Mouse (Mus musculus) forebrain, embryonic 10.5 days (tissue): ENCODE data around the gene Zswim3. TPM values are rescaled to one million over a fixed set of nuclear protein-coding genes. Genes with fewer than 3 reads are reported as not detected.

Experiments used
- DNase-seq: peaks from one replicate; pipeline ENCODE4 v3.0.0-alpha.2; 2017; ENCODE audit warnings: low spot score; ENCODE audit errors: extremely low spot score
- H3K27ac ChIP-seq: fragments of 300-500 bp; sonication (generic); 2 replicates; pipeline ENCODE4 v1.5.1; 2016; ENCODE audit warnings: mild to moderate bottlenecking
- H3K27me3 ChIP-seq: fragments of 300-500 bp; sonication (generic); 2 replicates; pipeline ENCODE4 v1.6.1; 2016; ENCODE audit warnings: mild to moderate bottlenecking; ENCODE audit not compliant: poor library complexity, severe bottlenecking
- H3K36me3 ChIP-seq: fragments of 300-500 bp; sonication (generic); replicated peaks from 2 replicates; pipeline ENCODE4 v1.6.1; 2016; ENCODE audit warnings: mild to moderate bottlenecking, moderate library complexity
- H3K4me1 ChIP-seq: fragments of 300-500 bp; sonication (generic); 2 replicates; pipeline ENCODE4 v1.6.1; 2016
- H3K4me3 ChIP-seq: fragments of 300-500 bp; sonication (generic); 2 replicates; pipeline ENCODE4 v1.5.1; 2016; ENCODE audit warnings: mild to moderate bottlenecking, moderate library complexity
- H3K9me3 ChIP-seq: fragments of 300-500 bp; sonication (generic); 2 replicates; pipeline ENCODE4 v1.6.1; 2016; ENCODE audit warnings: mild to moderate bottlenecking, moderate library complexity
- WGBS: fragments of 180-500 bp; shearing (Covaris S2); methylation state at CpG from one replicate; pipeline ENCODE4 v1.1.7; 2016; 5-methylcytosine and 5-hydroxymethylcytosine counted together
- polyA plus RNA-seq: library from polyadenylated mRNA; unstranded; fragments of >200 nt; fragmentation: Nextera tagmentation; extraction: Ambion mirVana; gene quantifications from 2 replicates; pipeline ENCODE4 v1.2.1, GENCODE M21; 2016

The Zswim3 gene
- polyA plus RNA-seq, 1 experiment from 2014 or later, result 9.2 TPM

- DNase-seq, result no peak
- no peak overlapping the region for H3K27ac ChIP-seq
- peaks cover 8% of the 10 kb centered on the region; the same call in 1 of the 2 replicates for H3K9me3 ChIP-seq
- H3K4me1 ChIP-seq, result peaks cover 15% of the 10 kb centered on the region
- WGBS, result 84% methylated on average over 4 of the region's 4 CpGs
- no peaks in the 10 kb centered on the region for H3K36me3 ChIP-seq
- H3K4me3 ChIP-seq, result no peak overlapping the region
- H3K27me3 ChIP-seq, result peaks cover 6% of the 10 kb centered on the region
Observed at GRCm38 (mm10) chr2:164864593-164864992, 59.7 kb downstream of the Zswim3 start.

- Histone ChIP-seq H3K4me1 (peaks cover 8% of the 10 kb centered on the region), H3K4me3 (no peak overlapping the region), H3K9me3 (peaks cover 8% of the 10 kb centered on the region; the same call in 1 of the 2 replicates), H3K27ac (no peak overlapping the region), H3K27me3 (no peaks in the 10 kb centered on the region), H3K36me3 (no peaks in the 10 kb centered on the region)
- 75% methylated on average over 16 of the region's 16 CpGs for WGBS
- no peak for DNase-seq
Observed at GRCm38 (mm10) chr2:164866741-164867551, 62.0 kb downstream of the Zswim3 start.

- Histone ChIP-seq H3K9me3 (peaks cover 8% of the 10 kb centered on the region; the same call in 1 of the 2 replicates), H3K27me3 (no peaks in the 10 kb centered on the region), H3K4me1 (peaks cover 2% of the 10 kb centered on the region; the same call in 1 of the 2 replicates), H3K4me3 (no peak overlapping the region), H3K36me3 (no peaks in the 10 kb centered on the region), H3K27ac (no peak overlapping the region)
- 95% methylated on average over 7 of the region's 7 CpGs for WGBS
- no peak for DNase-seq
Observed at GRCm38 (mm10) chr2:164867566-164867965, 62.7 kb downstream of the Zswim3 start.

- no peak overlapping the region for H3K27ac ChIP-seq
- H3K9me3 ChIP-seq, result peaks cover 8% of the 10 kb centered on the region; the same call in 1 of the 2 replicates
- H3K4me1 ChIP-seq, result no peaks in the 10 kb centered on the region
- no peaks in the 10 kb centered on the region for H3K27me3 ChIP-seq
- DNase-seq, result no peak
- H3K4me3 ChIP-seq, result no peak overlapping the region
- H3K36me3 ChIP-seq, result no peaks in the 10 kb centered on the region
- 87% methylated on average over 7 of the region's 7 CpGs for WGBS
Observed at GRCm38 (mm10) chr2:164868491-164868890, 63.6 kb downstream of the Zswim3 start.

Other genes with a start within 250 kb of the Zswim3 start
- 57.8 and 71.3 TPM in 2 replicates for gene Wfdc2, start 242.7 kb upstream of the Zswim3 start, polyA plus RNA-seq
- gene Spint3, start 231.6 kb upstream of the Zswim3 start, polyA plus RNA-seq, result not detected in 2 replicates
- gene Wfdc6a, start 219.7 kb upstream of the Zswim3 start, polyA plus RNA-seq, result not detected in 2 replicates
- not detected in 2 replicates for gene Eppin, start 211.5 kb upstream of the Zswim3 start, polyA plus RNA-seq
- gene Wfdc6b, start 191.6 kb upstream of the Zswim3 start, polyA plus RNA-seq, result not detected in 2 replicates
- not detected in 2 replicates for gene Wfdc8, start 191.5 kb upstream of the Zswim3 start, polyA plus RNA-seq
- not detected in 2 replicates for gene Wfdc16, start 166.3 kb upstream of the Zswim3 start, polyA plus RNA-seq
- gene Wfdc10, start 149.1 kb upstream of the Zswim3 start, polyA plus RNA-seq, result not detected in 2 replicates
- not detected in 2 replicates for gene Wfdc9, start 148.5 kb upstream of the Zswim3 start, polyA plus RNA-seq
- not detected in 2 replicates for gene Wfdc11, start 131.0 kb upstream of the Zswim3 start, polyA plus RNA-seq
- not detected in 2 replicates for gene Wfdc13, start 120.0 kb upstream of the Zswim3 start, polyA plus RNA-seq
- not detected in 2 replicates for gene Spint4, start 106.6 kb upstream of the Zswim3 start, polyA plus RNA-seq
- gene Spint5, start 89.8 kb upstream of the Zswim3 start, polyA plus RNA-seq, result not detected in 2 replicates
- gene Wfdc3, start 59.2 kb upstream of the Zswim3 start, polyA plus RNA-seq, result 0.61 and 1.0 TPM in 2 replicates
- gene Dnttip1, start 59.1 kb upstream of the Zswim3 start, polyA plus RNA-seq, result 80.6 and 81.1 TPM in 2 replicates
- gene Ube2c, start 35.2 kb upstream of the Zswim3 start, polyA plus RNA-seq, result 638 and 648 TPM in 2 replicates
- not detected in 2 replicates for gene Tnnc2, start 25.1 kb upstream of the Zswim3 start, polyA plus RNA-seq
- gene Snx21, start 19.3 kb upstream of the Zswim3 start, polyA plus RNA-seq, result 10.4 and 11.0 TPM in 2 replicates
- 15.3 and 16.3 TPM in 2 replicates for gene Acot8, start 216 bp upstream of the Zswim3 start, polyA plus RNA-seq
- gene Zswim1, start 17.6 kb downstream of the Zswim3 start, polyA plus RNA-seq, result 25.5 and 25.9 TPM in 2 replicates
- 0.19 TPM in 1 of 2 replicates, not detected in the other for gene Spata25, start 23.4 kb downstream of the Zswim3 start, polyA plus RNA-seq
- 77.8 and 80.4 TPM in 2 replicates for gene Ctsa, start 27.8 kb downstream of the Zswim3 start, polyA plus RNA-seq
- 3.9 and 4.5 TPM in 2 replicates for gene Neurl2, start 28.4 kb downstream of the Zswim3 start, polyA plus RNA-seq
- gene Pltp, start 52.6 kb downstream of the Zswim3 start, polyA plus RNA-seq, result 36.6 and 40.0 TPM in 2 replicates
- gene Pcif1, start 74.2 kb downstream of the Zswim3 start, polyA plus RNA-seq, result 78.3 and 84.6 TPM in 2 replicates
- 16.0 and 16.6 TPM in 2 replicates for gene Zfp335, start 106.7 kb downstream of the Zswim3 start, polyA plus RNA-seq
- 0.45 TPM in 1 of 2 replicates, not detected in the other for gene Mmp9, start 135.7 kb downstream of the Zswim3 start, polyA plus RNA-seq
- 0.92 and 0.93 TPM in 2 replicates for gene Slc12a5, start 155.7 kb downstream of the Zswim3 start, polyA plus RNA-seq
- gene Ncoa5, start 229.8 kb downstream of the Zswim3 start, polyA plus RNA-seq, result 101 and 103 TPM in 2 replicates